Mouse (Mus musculus) layer of hippocampus, adult 6 months (tissue): ENCODE data around the gene Zcchc13. TPM values are rescaled to one million over a fixed set of nuclear protein-coding genes. Genes with fewer than 3 reads are reported as not detected.

ENCODE experiments used
- long read RNA-seq, 2 experiments: library from polyadenylated mRNA; unstranded; transcript quantifications; one replicate each; pipeline ENCODE4 v2.0.0; 2019 to 2020
- polyA plus RNA-seq: library from polyadenylated mRNA; unstranded; fragments of <200 nt; fragmentation: Nextera tagmentation; gene quantifications from 2 replicates; pipeline ENCODE4 v1.2.3, GENCODE M21; 2021

Gene Zcchc13
- not detected in 2 replicates for polyA plus RNA-seq
- long read RNA-seq, experiment 1: 0 reads
- long read RNA-seq, experiment 2: 0 reads

GRCm38 (mm10) chrX:103630303-103630702, at the start of gene Zcchc13:
Gene Zcchc13 (plus strand): TSS chrX:103630586.

Other genes with a start within 250 kb of the Zcchc13 start
- gene Tsx, start 216.1 kb upstream of the Zcchc13 start, polyA plus RNA-seq: not detected in 2 replicates
- not detected in 2 replicates for gene Gm26992, start 208.6 kb upstream of the Zcchc13 start, polyA plus RNA-seq
- gene Slc16a2, start 191.4 kb downstream of the Zcchc13 start, polyA plus RNA-seq: 18.6 and 26.3 TPM in 2 replicates